Mouse (Mus musculus) MEL (cell line): ENCODE data around the gene Spns2. TPM values are rescaled to one million over a fixed set of nuclear protein-coding genes. Genes with fewer than 3 reads are reported as not detected.

Source experiments
- DNase-seq: peaks from one replicate; pipeline ENCODE4 v3.0.0; 2011; ENCODE audit warnings: low read depth, low spot score
- H3K27ac ChIP-seq: 2 replicates; pipeline ENCODE4 v1.5.1; 2012; ENCODE audit warnings: low read depth, mild to moderate bottlenecking, control low read depth, low read length, moderate library complexity; ENCODE audit not compliant: control insufficient read depth
- H3K27me3 ChIP-seq, 2 experiments: fragments of 150-350 bp in 1 of 2; sonication (generic) in 1 of 2; 2 replicates each; pipeline ENCODE4 v1.6.1; 2012; ENCODE audit warnings: low read length in 2 of 2, mild to moderate bottlenecking in 2 of 2, improper control_type of control experiment in 1 of 2, moderate library complexity in 1 of 2; ENCODE audit not compliant: insufficient read depth in 2 of 2, control insufficient read depth in 1 of 2
- H3K36me3 ChIP-seq, 2 experiments: 2 replicates each; pipeline ENCODE4 v1.6.1; 2012 to 2014; ENCODE audit warnings: low read length in 2 of 2, improper control_type of control experiment in 1 of 2, inconsistent platforms in 1 of 2, mild to moderate bottlenecking in 1 of 2; ENCODE audit not compliant: insufficient read depth in 2 of 2, control insufficient read depth in 1 of 2
- H3K4me1 ChIP-seq, 2 experiments: fragments of 150-350 bp in 1 of 2; sonication (generic) in 1 of 2; 2 replicates each; pipeline ENCODE4 v1.6.1; 2012; ENCODE audit warnings: low read length in 2 of 2, improper control_type of control experiment in 1 of 2, mild to moderate bottlenecking in 1 of 2; ENCODE audit not compliant: insufficient read depth in 2 of 2, control insufficient read depth in 1 of 2
- H3K4me3 ChIP-seq, 2 experiments: fragments of 150-350 bp in 1 of 2; sonication (generic) in 1 of 2; 2 replicates each; pipeline ENCODE4 v1.5.1; 2012; ENCODE audit warnings: low read depth in 2 of 2, low read length in 2 of 2, mild to moderate bottlenecking in 2 of 2, moderate library complexity in 2 of 2, control low read depth in 1 of 2, improper control_type of control experiment in 1 of 2; ENCODE audit not compliant: control insufficient read depth in 1 of 2, insufficient read depth in 1 of 2
- H3K79me2 ChIP-seq: 2 replicates; pipeline ENCODE4 v1.6.1; 2012; ENCODE audit warnings: mild to moderate bottlenecking, low read length, moderate library complexity; ENCODE audit not compliant: control insufficient read depth, poor library complexity, insufficient read depth
- H3K9ac ChIP-seq: 2 replicates; pipeline ENCODE4 v1.6.1; 2012; ENCODE audit warnings: low read depth, mild to moderate bottlenecking, control low read depth, low read length, moderate library complexity; ENCODE audit not compliant: control insufficient read depth, poor library complexity, severe bottlenecking
- H3K9me3 ChIP-seq: fragments of 150-350 bp; sonication (generic); replicated peaks from 2 replicates; pipeline ENCODE4 v1.6.1; 2012; ENCODE audit warnings: mild to moderate bottlenecking, low read length, improper control_type of control experiment, moderate library complexity; ENCODE audit not compliant: insufficient read depth
- BHLHE40 ChIP-seq: IDR thresholded peaks from 2 replicates; pipeline ENCODE4 v1.6.1; 2012; ENCODE audit warnings: low read depth, mild to moderate bottlenecking, inconsistent platforms, low read length, improper control_type of control experiment, borderline replicate concordance
- CTCF ChIP-seq, 3 experiments: IDR thresholded peaks in 2 of 3; conservative IDR thresholded peaks in 1 of 3; 2 replicates each; pipeline ENCODE4 v1.5.1; 2011 to 2012; ENCODE audit warnings: low read length in 3 of 3, low read depth in 2 of 3, mild to moderate bottlenecking in 2 of 3, improper control_type of control experiment in 1 of 3, inconsistent platforms in 1 of 3, mixed read lengths in 1 of 3, moderate library complexity in 1 of 3; ENCODE audit not compliant: control insufficient read depth in 1 of 3, insufficient read depth in 1 of 3, poor library complexity in 1 of 3, severe bottlenecking in 1 of 3
- EP300 ChIP-seq, 2 experiments: IDR thresholded peaks; 2 replicates each; pipeline ENCODE4 v1.6.1; 2011; ENCODE audit warnings: improper control_type of control experiment in 2 of 2, low read length in 2 of 2, low read depth in 1 of 2, mild to moderate bottlenecking in 1 of 2
- ETS1 ChIP-seq: IDR thresholded peaks from 2 replicates; pipeline ENCODE4 v1.6.1; 2012; ENCODE audit warnings: low read depth, mild to moderate bottlenecking, inconsistent platforms, low read length, improper control_type of control experiment, moderate library complexity
- GABPA ChIP-seq: IDR thresholded peaks from 2 replicates; pipeline ENCODE4 v1.6.1; 2012; ENCODE audit warnings: low read depth, mild to moderate bottlenecking, inconsistent platforms, low read length, improper control_type of control experiment, moderate library complexity
- JUND ChIP-seq: IDR thresholded peaks from 2 replicates; pipeline ENCODE4 v1.6.1; 2011; ENCODE audit warnings: low read depth, mild to moderate bottlenecking, improper control_type of control experiment, low read length
- KAT2A ChIP-seq: conservative IDR thresholded peaks from 2 replicates; pipeline ENCODE4 v1.6.1; 2012; ENCODE audit warnings: low read depth, low read length, improper control_type of control experiment, inconsistent platforms
- MAX ChIP-seq: IDR thresholded peaks from 2 replicates; pipeline ENCODE4 v1.6.1; 2011; ENCODE audit warnings: low read length, improper control_type of control experiment
- MAZ ChIP-seq: IDR thresholded peaks from 2 replicates; pipeline ENCODE4 v1.6.1; 2012; ENCODE audit warnings: low read depth, mild to moderate bottlenecking, inconsistent platforms, low read length, improper control_type of control experiment
- MEF2A ChIP-seq: IDR thresholded peaks from 2 replicates; pipeline ENCODE4 v1.6.1; 2014; ENCODE audit warnings: low read depth, mild to moderate bottlenecking, inconsistent platforms, low read length, improper control_type of control experiment; ENCODE audit not compliant: poor library complexity, insufficient replicate concordance, severe bottlenecking; ENCODE audit errors: extremely low read depth
- MXI1 ChIP-seq: IDR thresholded peaks from 2 replicates; pipeline ENCODE4 v1.6.1; 2011; ENCODE audit warnings: mild to moderate bottlenecking, low read depth, low read length, improper control_type of control experiment
- MYC ChIP-seq: IDR thresholded peaks from 2 replicates; pipeline ENCODE4 v1.6.1; 2011; ENCODE audit warnings: low read depth, mild to moderate bottlenecking, low read length, improper control_type of control experiment, moderate library complexity
- NRF1 ChIP-seq: IDR thresholded peaks from 2 replicates; pipeline ENCODE4 v1.6.1; 2014; ENCODE audit warnings: low read depth, mild to moderate bottlenecking, inconsistent platforms, low read length, improper control_type of control experiment, moderate library complexity; ENCODE audit not compliant: poor library complexity, insufficient read depth, severe bottlenecking
- RAD21 ChIP-seq: IDR thresholded peaks from 2 replicates; pipeline ENCODE4 v1.6.1; 2011; ENCODE audit warnings: mild to moderate bottlenecking, low read depth, low read length, improper control_type of control experiment
- RCOR1 ChIP-seq: IDR thresholded peaks from 2 replicates; pipeline ENCODE4 v1.6.1; 2012; ENCODE audit warnings: low read depth, mild to moderate bottlenecking, inconsistent platforms, low read length, improper control_type of control experiment
- SIN3A ChIP-seq: IDR thresholded peaks from 2 replicates; pipeline ENCODE4 v1.6.1; 2012; ENCODE audit warnings: low read length, improper control_type of control experiment, inconsistent platforms
- SMC3 ChIP-seq: IDR thresholded peaks from 2 replicates; pipeline ENCODE4 v1.6.1; 2011; ENCODE audit warnings: low read depth, low read length, improper control_type of control experiment
- TCF12 ChIP-seq: IDR thresholded peaks from 2 replicates; pipeline ENCODE4 v1.6.1; 2014; ENCODE audit warnings: low read depth, mild to moderate bottlenecking, inconsistent platforms, low read length, improper control_type of control experiment, moderate library complexity
- USF1 ChIP-seq: IDR thresholded peaks from 2 replicates; pipeline ENCODE4 v1.6.1; 2014; ENCODE audit warnings: low read depth, mild to moderate bottlenecking, inconsistent platforms, low read length, improper control_type of control experiment, moderate library complexity
- ZMIZ1 ChIP-seq: IDR thresholded peaks from 2 replicates; pipeline ENCODE4 v1.6.1; 2012; ENCODE audit warnings: low read depth, mild to moderate bottlenecking, inconsistent platforms, low read length, improper control_type of control experiment, moderate library complexity
- polyA plus RNA-seq, 2 experiments: library from polyadenylated mRNA; stranded (reverse) in 1 of 2; unstranded in 1 of 2; fragments of >175 nt in 1 of 2; fragments of >200 nt in 1 of 2; gene quantifications; 2 replicates each; pipeline versions ENCODE4 v1.2.1 to v1.2.4; 2012; ENCODE audit warnings: low replicate concordance in 2 of 2, low read depth in 1 of 2; ENCODE audit not compliant: insufficient read length in 2 of 2, insufficient read depth in 1 of 2, missing spikeins in 1 of 2
- total RNA-seq: library from RNA; depleted of rRNA; stranded (reverse); fragments of 300-350 nt; gene quantifications from 2 replicates; pipeline ENCODE4 v1.2.3, GENCODE M21; 2012; rRNA removed

Spns2 gene
- total RNA-seq, result 0.33 and 0.58 TPM in 2 replicates
- 1 to 10 TPM in 1 of 2 experiments, not detected in 1; 3.0 TPM for polyA plus RNA-seq

DNA sequence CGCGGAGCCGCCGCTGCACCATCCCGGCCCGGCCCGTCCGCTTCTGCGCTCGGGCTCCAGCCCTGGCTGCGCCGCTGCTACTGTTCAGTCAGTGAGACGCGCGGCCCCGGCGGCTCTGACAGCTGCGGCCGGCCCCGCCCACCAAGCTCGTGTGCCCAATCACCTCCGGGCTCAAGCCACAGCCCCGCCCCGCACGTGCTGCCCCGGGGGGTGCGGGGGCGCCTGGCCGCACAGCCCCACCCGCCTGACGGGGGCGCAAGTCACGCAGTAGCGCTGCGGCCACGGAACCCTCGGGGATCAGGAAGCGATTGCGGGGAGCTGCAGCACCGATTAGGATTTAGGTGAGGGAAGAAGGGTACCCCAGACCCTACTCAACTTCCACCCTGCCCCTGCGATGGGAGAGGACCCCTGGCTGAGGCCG lies at the start of gene Spns2:
Gene Spns2 (minus strand): TSS at position 24 of the 421 bp plus-strand sequence.
- H3K4me1 ChIP-seq, result peaks cover 0 to 17% of the 10 kb centered on the region in 2 experiments; a peak in 2 of 4 replicates
- no peak within 1 kb of the TSS for H3K27ac ChIP-seq
- H3K79me2 ChIP-seq, result no peaks in the 10 kb centered on the region
- DNase-seq, result peak; percentile 88
- peaks cover 0 to 5% of the 10 kb centered on the region in 2 experiments; a peak in 2 of 4 replicates for H3K36me3 ChIP-seq
- TF ChIP-seq MYC, result no peak
- TF ChIP-seq EP300 (IDR thresholded peaks at IDR 0.05; ENCODE audit: low read depth in 1 of 2, low read length in 2 of 2), result 0 out of 4 replicates have a peak, but pooled peaks of 1 of the 2 experiments have one; percentile 12
- 0 out of 2 replicates have a peak, but pooled peaks have one; percentile 45 for TF ChIP-seq SIN3A
- 0 out of 2 replicates have a peak, but pooled peaks have one; percentile 18 for TF ChIP-seq RCOR1
- no peak for TF ChIP-seq JUND
- peak; percentile 30; the same call in 1 of the 2 replicates for TF ChIP-seq TCF12
- TF ChIP-seq BHLHE40, result peak; percentile 100
- TF ChIP-seq KAT2A, result no peak
- peak; percentile 76 for TF ChIP-seq MAX
- TF ChIP-seq MAZ, result peak; percentile 69; the same call in 1 of the 2 replicates
- peak; percentile 9 for TF ChIP-seq RAD21
- peak; percentile 39; the same call in 1 of the 2 replicates for TF ChIP-seq SMC3
- no peak for TF ChIP-seq GABPA
- TF ChIP-seq ETS1, result peak; percentile 20; the same call in 1 of the 2 replicates
- peak; percentile 81 for TF ChIP-seq USF1
- TF ChIP-seq NRF1, result peak; percentile 22; the same call in 1 of the 2 replicates
- peak in 2 of 3 experiments; percentile 59 to 66; a peak in 4 of 6 replicates for TF ChIP-seq CTCF (IDR thresholded peaks at IDR 0.05 in 2 of 3, conservative IDR thresholded peaks at IDR 0.05 in 1 of 3; ENCODE audit: control insufficient read depth in 1 of 3, insufficient read depth in 1 of 3, low read depth in 2 of 3, low read length in 3 of 3, poor library complexity in 1 of 3, severe bottlenecking in 1 of 3)
- peak; percentile 63 for TF ChIP-seq MXI1
- TF ChIP-seq ZMIZ1, result no peak
- TF ChIP-seq MEF2A, result no peak
- H3K9me3 ChIP-seq, result no peaks in the 10 kb centered on the region
- peak within 1 kb of the TSS; percentile 23 for H3K9ac ChIP-seq
- peak within 1 kb of the TSS; percentile 21 to 51; a peak in 3 of 4 replicates for H3K4me3 ChIP-seq
- H3K27me3 ChIP-seq, result peaks cover 0 to 9% of the 10 kb centered on the region in 2 experiments; a peak in 2 of 4 replicates
